Mouse (Mus musculus): ENCODE results near the gene Pde7b.

Pde7b gene

GRCm38 (mm10) chr10:20654187-20654586 is 70.7 kb downstream of the Pde7b start:
- in situ Hi-C loops (cut with MboI): no loop called here

- in situ Hi-C loops (cut with MboI): no loop called here
Observed at GRCm38 (mm10) chr10:20653299-20653698, 71.6 kb downstream of the Pde7b start.

GRCm38 (mm10) chr10:20636381-20636780 is 88.5 kb downstream of the Pde7b start:
- in situ Hi-C loops (cut with MboI): no loop called here

GRCm38 (mm10) chr10:20633085-20633415 is 91.8 kb downstream of the Pde7b start:
- in situ Hi-C loops (cut with MboI): no loop called here

GRCm38 (mm10) chr10:20632256-20633084 is 92.4 kb downstream of the Pde7b start:
- in situ Hi-C loops (cut with MboI): no loop called here

GRCm38 (mm10) chr10:20630122-20630521 is 94.8 kb downstream of the Pde7b start:
- in situ Hi-C loops (cut with MboI): no loop called here

- in situ Hi-C loops (cut with MboI): no loop called here
Observed at GRCm38 (mm10) chr10:20625702-20626375, 99.0 kb downstream of the Pde7b start.

- in situ Hi-C loops (cut with MboI): no loop called here
Observed at GRCm38 (mm10) chr10:20621661-20622454, 103.0 kb downstream of the Pde7b start.

GRCm38 (mm10) chr10:20606007-20606406 is 118.9 kb downstream of the Pde7b start:
- in situ Hi-C loops (cut with MboI): no loop called here

- in situ Hi-C loops (cut with MboI): no loop called here
Observed at GRCm38 (mm10) chr10:20595107-20595810, 129.6 kb downstream of the Pde7b start.

- in situ Hi-C loops (cut with MboI): no loop called here
Observed at GRCm38 (mm10) chr10:20594015-20594414, 130.9 kb downstream of the Pde7b start.

- in situ Hi-C loops (cut with MboI): no loop called here
Observed at GRCm38 (mm10) chr10:20590100-20590499, 134.8 kb downstream of the Pde7b start.

GRCm38 (mm10) chr10:20585959-20586358 is 138.9 kb downstream of the Pde7b start:
- in situ Hi-C loops (cut with MboI): no loop called here

GRCm38 (mm10) chr10:20575002-20575401 is 149.9 kb downstream of the Pde7b start:
- in situ Hi-C loops (cut with MboI): no loop called here

- in situ Hi-C loops (cut with MboI): no loop called here
Observed at GRCm38 (mm10) chr10:20574414-20574813, 150.5 kb downstream of the Pde7b start.

- in situ Hi-C loops (cut with MboI): no loop called here
Observed at GRCm38 (mm10) chr10:20571521-20571920, 153.4 kb downstream of the Pde7b start.

- in situ Hi-C loops (cut with MboI): no loop called here
Observed at GRCm38 (mm10) chr10:20568630-20569029, 156.2 kb downstream of the Pde7b start.

GRCm38 (mm10) chr10:20567684-20568236 is 157.1 kb downstream of the Pde7b start:
- in situ Hi-C loops (cut with MboI): no loop called here

- in situ Hi-C loops (cut with MboI): no loop called here
Observed at GRCm38 (mm10) chr10:20556477-20556876, 168.4 kb downstream of the Pde7b start.

GRCm38 (mm10) chr10:20551341-20551740 is 173.5 kb downstream of the Pde7b start:
- in situ Hi-C loops (cut with MboI): no loop called here

GRCm38 (mm10) chr10:20550771-20551170 is 174.1 kb downstream of the Pde7b start:
- in situ Hi-C loops (cut with MboI): no loop called here

GRCm38 (mm10) chr10:20550161-20550560 is 174.7 kb downstream of the Pde7b start:
- in situ Hi-C loops (cut with MboI): no loop called here

Measured in mature B cell (primary cell).